Mouse (Mus musculus): Measurements from ENCODE around the gene Tub. TPM values are rescaled to one million over a fixed set of nuclear protein-coding genes. Genes with fewer than 3 reads are reported as not detected.

Tub gene
- total RNA-seq, 2 experiments from 2014 or later: not detected

Other genes starting within 250 kb of the Tub start
- not detected in 2 replicates for gene Olfr512, start 237.0 kb upstream of the Tub start, total RNA-seq (2014; fragmentation: Nextera tagmentation)
- gene Olfr512, start 237.0 kb upstream of the Tub start, total RNA-seq (2017): not detected in 2 replicates
- gene Olfr513, start 199.4 kb upstream of the Tub start, total RNA-seq (2014; fragmentation: Nextera tagmentation): not detected in 2 replicates
- gene Olfr513, start 199.4 kb upstream of the Tub start, total RNA-seq (2017): not detected in 2 replicates
- not detected in 2 replicates for gene Olfr514, start 124.3 kb upstream of the Tub start, total RNA-seq (2014; fragmentation: Nextera tagmentation)
- not detected in 2 replicates for gene Olfr514, start 124.3 kb upstream of the Tub start, total RNA-seq (2017)
- not detected in 2 replicates for gene Olfr516, start 99.8 kb upstream of the Tub start, total RNA-seq (2014; fragmentation: Nextera tagmentation)
- not detected in 2 replicates for gene Olfr516, start 99.8 kb upstream of the Tub start, total RNA-seq (2017)
- not detected in 2 replicates for gene Olfr517, start 78.0 kb upstream of the Tub start, total RNA-seq (2014; fragmentation: Nextera tagmentation)
- gene Olfr517, start 78.0 kb upstream of the Tub start, total RNA-seq (2017): not detected in 2 replicates
- gene Olfr518, start 65.3 kb upstream of the Tub start, total RNA-seq (2014; fragmentation: Nextera tagmentation): not detected in 2 replicates
- not detected in 2 replicates for gene Olfr518, start 65.3 kb upstream of the Tub start, total RNA-seq (2017)
- gene Olfr519, start 55.9 kb upstream of the Tub start, total RNA-seq (2014; fragmentation: Nextera tagmentation): not detected in 2 replicates
- not detected in 2 replicates for gene Olfr519, start 55.9 kb upstream of the Tub start, total RNA-seq (2017)
- 0.33 TPM in 1 of 2 replicates, not detected in the other for gene Nlrp10, start 20.2 kb upstream of the Tub start, total RNA-seq (2014; fragmentation: Nextera tagmentation)
- 0.15 TPM in 1 of 2 replicates, not detected in the other for gene Nlrp10, start 20.2 kb upstream of the Tub start, total RNA-seq (2017)
- gene Eif3f, start 15.9 kb upstream of the Tub start, total RNA-seq (2014; fragmentation: Nextera tagmentation): 241 and 316 TPM in 2 replicates
- gene Eif3f, start 15.9 kb upstream of the Tub start, total RNA-seq (2017): 53.5 and 112 TPM in 2 replicates
- 1.2 TPM in 1 of 2 replicates, not detected in the other for gene Ric3, start 133.0 kb downstream of the Tub start, total RNA-seq (2014; fragmentation: Nextera tagmentation)
- gene Ric3, start 133.0 kb downstream of the Tub start, total RNA-seq (2017): 0.11 and 0.75 TPM in 2 replicates
- gene Lmo1, start 224.9 kb downstream of the Tub start, total RNA-seq (2014; fragmentation: Nextera tagmentation): not detected in 2 replicates
- gene Lmo1, start 224.9 kb downstream of the Tub start, total RNA-seq (2017): not detected in 2 replicates